Mouse (Mus musculus) G1E (cell line): Measurements from ENCODE around the gene Gm11011.

ENCODE experiments used
- CTCF ChIP-seq: IDR thresholded peaks from 2 replicates; pipeline ENCODE4 v1.5.1; 2012; ENCODE audit warnings: low read depth, low read length, inconsistent platforms, mixed read lengths
- GATA1 ChIP-seq: IDR thresholded peaks from 2 replicates; pipeline ENCODE4 v1.6.1; 2012; ENCODE audit warnings: borderline replicate concordance, low read length, inconsistent platforms, mixed read lengths
- POLR2AphosphoS5 ChIP-seq: IDR thresholded peaks from 2 replicates; pipeline ENCODE4 v1.6.1; 2012; ENCODE audit warnings: low read depth, low read length, inconsistent platforms; ENCODE audit not compliant: insufficient replicate concordance

DNA sequence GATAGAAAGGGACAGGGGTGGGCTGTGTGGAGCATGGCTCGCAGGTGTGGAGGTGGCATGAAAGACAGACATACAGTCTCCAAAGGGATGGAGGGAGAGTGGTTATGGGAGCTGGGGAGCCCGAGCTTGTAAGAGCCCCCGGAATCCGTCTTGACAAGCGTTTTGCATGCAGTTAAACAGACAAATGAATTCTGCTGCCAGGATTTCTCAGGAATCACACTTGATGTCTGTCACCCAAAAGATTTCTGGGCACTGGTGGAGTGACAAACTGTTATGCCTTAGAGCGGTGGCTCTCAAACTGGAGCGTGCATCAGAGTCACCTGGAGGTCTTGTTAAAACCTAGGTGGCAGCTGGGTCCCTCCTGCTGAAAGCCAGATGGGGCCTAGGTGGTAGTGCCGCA, 10.4 kb upstream of the Gm11011 start:
- TF ChIP-seq GATA1: no peak
- no peak for TF ChIP-seq CTCF
- TF ChIP-seq POLR2AphosphoS5: no peak
